8 mouse cellular contexts compared by ENCODE assay signal in genomic region chr1:58710711-58711364, GRCm38 (mm10). TPM values are rescaled to one million over a fixed set of nuclear protein-coding genes. Genes with fewer than 3 reads are reported as not detected.
DNase-seq lines count a peak whose midpoint lies in the region; ATAC-seq and TF ChIP-seq lines count a peak whose summit lies in the region.

No protein-coding gene starts in this region.

- H3K4me3 ChIP-seq in heart, embryonic 12.5 days: peak overlapping the region; percentile 61
- H3K4me3 ChIP-seq in G1E (ENCODE audit: low read depth, low read length): peak overlapping the region; percentile 82
- peak overlapping the region; percentile 57 for H3K4me3 ChIP-seq in forebrain, embryonic 15.5 days
- peak overlapping the region; percentile 75 to 87 for H3K4me3 ChIP-seq in liver, embryonic 14.5 days (ENCODE audit: insufficient read depth in 1 of 2, low read depth in 2 of 2, low read length in 2 of 2)
- H3K4me3 ChIP-seq in stomach, postnatal 0 days (ENCODE audit: low read depth, low read length): peak overlapping the region; percentile 70

- peak overlapping the region; percentile 78 for H3K4me2 ChIP-seq in heart, embryonic 12.5 days
- H3K4me2 ChIP-seq in forebrain, embryonic 15.5 days (replicated peaks): peak overlapping the region; percentile 62
- H3K4me2 ChIP-seq in liver, embryonic 14.5 days (ENCODE audit: low read depth): peak overlapping the region; percentile 79
- H3K4me2 ChIP-seq in stomach, postnatal 0 days (replicated peaks; ENCODE audit: low read depth): peak overlapping the region; percentile 55

- no peaks in the 10 kb centered on the region for H3K27me3 ChIP-seq in heart, embryonic 12.5 days (replicated peaks)
- no peaks in the 10 kb centered on the region for H3K27me3 ChIP-seq in G1E (ENCODE audit: insufficient read depth, low read length)
- H3K27me3 ChIP-seq in forebrain, embryonic 15.5 days: no peaks in the 10 kb centered on the region
- H3K27me3 ChIP-seq in liver, embryonic 14.5 days (ENCODE audit: control insufficient read depth, insufficient read depth, low read length): no peaks in the 10 kb centered on the region
- no peaks in the 10 kb centered on the region for H3K27me3 ChIP-seq in stomach, postnatal 0 days (ENCODE audit: control insufficient read depth, insufficient read depth, low read length)

- DNase-seq in heart, postnatal 25 days (ENCODE audit: low spot score): no peak
- DNase-seq in G1E (ENCODE audit: low spot score): peak; percentile 39
- DNase-seq in liver, embryonic 14.5 days (ENCODE audit: low read depth in 3 of 3, low spot score in 3 of 3): peak in 1 of 3 experiments; percentile 35
- peak; percentile 30 for DNase-seq in stomach, postnatal 0 days (ENCODE audit: low spot score)
- DNase-seq in cerebellum, adult 11-12 months: no peak

- H3K9me3 ChIP-seq in heart, embryonic 12.5 days (replicated peaks): no peaks in the 10 kb centered on the region
- H3K9me3 ChIP-seq in G1E (replicated peaks): 0 out of 2 replicates have a peak, but pooled peaks cover 3% of the 10 kb centered on the region
- H3K9me3 ChIP-seq in forebrain, embryonic 15.5 days: no peaks in the 10 kb centered on the region
- H3K9me3 ChIP-seq in liver, embryonic 14.5 days (ENCODE audit: control insufficient read depth, low read length): no peaks in the 10 kb centered on the region
- H3K9me3 ChIP-seq in stomach, postnatal 0 days (ENCODE audit: control insufficient read depth, low read length): no peaks in the 10 kb centered on the region

- peak overlapping the region; percentile 94 for H3K9ac ChIP-seq in heart, embryonic 12.5 days
- peak overlapping the region; percentile 71 for H3K9ac ChIP-seq in forebrain, embryonic 15.5 days (replicated peaks)
- peak overlapping the region; percentile 93 for H3K9ac ChIP-seq in liver, embryonic 14.5 days (replicated peaks)
- peak overlapping the region; percentile 94 for H3K9ac ChIP-seq in stomach, postnatal 0 days (ENCODE audit: low read length)

- 46% methylated on average over 10 of the region's 10 CpGs for WGBS in heart, embryonic 12.5 days
- WGBS in forebrain, embryonic 15.5 days: 50% methylated on average over 10 of the region's 10 CpGs
- 16% methylated on average over 10 of the region's 10 CpGs for WGBS in liver, embryonic 14.5 days (ENCODE audit: insufficient replicate concordance)
- 30% methylated on average over 10 of the region's 10 CpGs for WGBS in stomach, postnatal 0 days

- no peak for ATAC-seq in heart, embryonic 12.5 days (ENCODE audit: insufficient number of reproducible peaks, low FRiP score)
- no peak for ATAC-seq in G1E (ENCODE audit: extremely low read depth, insufficient number of reproducible peaks, low FRiP score, poor library complexity, severe bottlenecking)
- ATAC-seq in forebrain, embryonic 15.5 days (replicated peaks): 0 out of 2 replicates have a peak, but pooled peaks have one; percentile 20
- ATAC-seq in liver, embryonic 14.5 days (ENCODE audit: insufficient read depth): no peak
- ATAC-seq in stomach, postnatal 0 days (ENCODE audit: low FRiP score, low TSS enrichment): no peak
- no peak for ATAC-seq in cerebellum, adult (ENCODE audit: insufficient number of reproducible peaks, low FRiP score, low TSS enrichment)

- intact Hi-C loops in heart, postnatal 25 days (cut with DNase I): loop anchor here (1.0 kb wide), 1 partner anchor 59 kb away; no protein-coding TSS in a partner anchor

- no peak for TF ChIP-seq CTCF in G1E (IDR thresholded peaks at IDR 0.05; ENCODE audit: low read depth, low read length)
- no peak for TF ChIP-seq CTCF in liver, embryonic 14.5 days (IDR thresholded peaks at IDR 0.05; ENCODE audit: low read depth)
- no peak for TF ChIP-seq CTCF in stomach, postnatal 0 days (IDR thresholded peaks at IDR 0.05; ENCODE audit: low read depth)

- H3K4me1 ChIP-seq in heart, embryonic 12.5 days (replicated peaks): peaks cover 15% of the 10 kb centered on the region; the same call in 1 of the 2 replicates
- peaks cover 36% of the 10 kb centered on the region for H3K4me1 ChIP-seq in G1E (ENCODE audit: insufficient read depth, low read depth, low read length)
- H3K4me1 ChIP-seq in forebrain, embryonic 15.5 days: peaks cover 10% of the 10 kb centered on the region
- H3K4me1 ChIP-seq in liver, embryonic 14.5 days (replicated peaks; ENCODE audit: control insufficient read depth in 2 of 2, insufficient read depth in 2 of 2, low read length in 1 of 2): peaks cover 0 to 5% of the 10 kb centered on the region in 2 experiments; a peak in 3 of 4 replicates
- H3K4me1 ChIP-seq in stomach, postnatal 0 days (replicated peaks; ENCODE audit: control insufficient read depth, insufficient read depth): no peaks in the 10 kb centered on the region

- peak overlapping the region; percentile 100 for H3K27ac ChIP-seq in heart, embryonic 12.5 days (ENCODE audit: poor library complexity, severe bottlenecking)
- peak overlapping the region; percentile 90 for H3K27ac ChIP-seq in forebrain, embryonic 15.5 days (replicated peaks)
- H3K27ac ChIP-seq in liver, embryonic 14.5 days: peak overlapping the region; percentile 91
- peak overlapping the region; percentile 100 for H3K27ac ChIP-seq in stomach, postnatal 0 days (replicated peaks)

- H3K36me3 ChIP-seq in heart, embryonic 12.5 days: peaks cover 10% of the 10 kb centered on the region
- H3K36me3 ChIP-seq in G1E (replicated peaks): peaks cover 20% of the 10 kb centered on the region
- no peaks in the 10 kb centered on the region for H3K36me3 ChIP-seq in forebrain, embryonic 15.5 days
- H3K36me3 ChIP-seq in liver, embryonic 14.5 days (replicated peaks; ENCODE audit: control insufficient read depth, insufficient read depth, low read depth): no peaks in the 10 kb centered on the region; the same call in 1 of the 2 replicates
- H3K36me3 ChIP-seq in stomach, postnatal 0 days (ENCODE audit: control insufficient read depth, insufficient read depth, low read length): no peaks in the 10 kb centered on the region

- TF ChIP-seq EP300 in liver, embryonic 14.5 days (IDR thresholded peaks at IDR 0.05; ENCODE audit: low read depth): no peak
- TF ChIP-seq EP300 in stomach, postnatal 0 days (optimal IDR thresholded peaks at IDR 0.05): no peak

RNA-seq across cellular contexts. Expression of gene Cflar, which starts 0.5 kb away (rescaled TPM):
- 35.6 and 35.9 TPM in 2 replicates for polyA plus RNA-seq in heart, embryonic 12.5 days (2016; fragmentation: Nextera tagmentation; extraction: Ambion mirVana)
- total RNA-seq in heart, postnatal 25 days (2021): 10 to 100 TPM; 52.1 to 59.3 TPM
- total RNA-seq in G1E (2014; fragmentation: Nextera tagmentation) (92.7 and 127 TPM in 2 replicates), G1E (2017) (173 and 179 TPM in 2 replicates)
- 5.5 and 8.8 TPM in 2 replicates for polyA plus RNA-seq in G1E (2012)
- 18.9 and 20.6 TPM in 2 replicates for polyA plus RNA-seq in forebrain, embryonic 15.5 days (2015; fragmentation: Nextera tagmentation; extraction: Ambion mirVana)
- polyA plus RNA-seq in liver, embryonic 14.5 days (2012; rRNA removed): 8.2 and 8.4 TPM in 2 replicates
- 10.8 and 13.4 TPM in 2 replicates for polyA plus RNA-seq in liver, embryonic 14.5 days (2014; fragmentation: Nextera tagmentation; extraction: Ambion mirVana)
- 43.6 and 45.3 TPM in 2 replicates for polyA plus RNA-seq in stomach, postnatal 0 days (2015; fragmentation: Nextera tagmentation; extraction: Ambion mirVana)

RNA-seq across cellular contexts. Expression of gene Als2cr12, which starts 15.0 kb away (rescaled TPM):
- not detected in 2 replicates for polyA plus RNA-seq in heart, embryonic 12.5 days (2016; fragmentation: Nextera tagmentation; extraction: Ambion mirVana)
- total RNA-seq in heart, postnatal 25 days (2021): not detected
- total RNA-seq in G1E (2014; fragmentation: Nextera tagmentation) (not detected in 2 replicates), G1E (2017) (0.17 and 0.22 TPM in 2 replicates)
- not detected in 2 replicates for polyA plus RNA-seq in G1E (2012)
- not detected in 2 replicates for polyA plus RNA-seq in forebrain, embryonic 15.5 days (2015; fragmentation: Nextera tagmentation; extraction: Ambion mirVana)
- polyA plus RNA-seq in liver, embryonic 14.5 days (2012; rRNA removed): not detected in 2 replicates
- not detected in 2 replicates for polyA plus RNA-seq in liver, embryonic 14.5 days (2014; fragmentation: Nextera tagmentation; extraction: Ambion mirVana)
- polyA plus RNA-seq in stomach, postnatal 0 days (2015; fragmentation: Nextera tagmentation; extraction: Ambion mirVana): 0.56 and 0.91 TPM in 2 replicates

Comparison
In these comparisons a context has a peak if more than half of its experiments do, and no peak if none do; other contexts are left out.
1. DNase-seq: peak in G1E (single experiment) and stomach, postnatal 0 days (single experiment); none in heart, postnatal 25 days (single experiment) and cerebellum, adult 11-12 months (single experiment).
2. Peak in every context shown above with its lines, with median percentiles within 50 percentile points of each other: H3K27ac ChIP-seq, H3K4me2 ChIP-seq, H3K4me3 ChIP-seq and H3K9ac ChIP-seq.